Mouse (Mus musculus) splenic B cell, adult 2 months (primary cell): ENCODE data around the gene Grid1.

Source experiments
- DNase-seq: peaks from one replicate; pipeline ENCODE4 v3.0.0-alpha.2; 2011; ENCODE audit warnings: low read depth, low spot score
- H3K27me3 ChIP-seq: 2 replicates; pipeline ENCODE4 v1.6.1; 2012; ENCODE audit warnings: mild to moderate bottlenecking, low read length, moderate library complexity, mixed read lengths; ENCODE audit not compliant: control insufficient read depth, poor library complexity, insufficient read depth, severe bottlenecking
- H3K36me3 ChIP-seq: 2 replicates; pipeline ENCODE4 v1.6.1; 2012; ENCODE audit warnings: mild to moderate bottlenecking, low read length, moderate library complexity, mixed read lengths; ENCODE audit not compliant: control insufficient read depth, poor library complexity, insufficient read depth, severe bottlenecking

Grid1 gene

DNA sequence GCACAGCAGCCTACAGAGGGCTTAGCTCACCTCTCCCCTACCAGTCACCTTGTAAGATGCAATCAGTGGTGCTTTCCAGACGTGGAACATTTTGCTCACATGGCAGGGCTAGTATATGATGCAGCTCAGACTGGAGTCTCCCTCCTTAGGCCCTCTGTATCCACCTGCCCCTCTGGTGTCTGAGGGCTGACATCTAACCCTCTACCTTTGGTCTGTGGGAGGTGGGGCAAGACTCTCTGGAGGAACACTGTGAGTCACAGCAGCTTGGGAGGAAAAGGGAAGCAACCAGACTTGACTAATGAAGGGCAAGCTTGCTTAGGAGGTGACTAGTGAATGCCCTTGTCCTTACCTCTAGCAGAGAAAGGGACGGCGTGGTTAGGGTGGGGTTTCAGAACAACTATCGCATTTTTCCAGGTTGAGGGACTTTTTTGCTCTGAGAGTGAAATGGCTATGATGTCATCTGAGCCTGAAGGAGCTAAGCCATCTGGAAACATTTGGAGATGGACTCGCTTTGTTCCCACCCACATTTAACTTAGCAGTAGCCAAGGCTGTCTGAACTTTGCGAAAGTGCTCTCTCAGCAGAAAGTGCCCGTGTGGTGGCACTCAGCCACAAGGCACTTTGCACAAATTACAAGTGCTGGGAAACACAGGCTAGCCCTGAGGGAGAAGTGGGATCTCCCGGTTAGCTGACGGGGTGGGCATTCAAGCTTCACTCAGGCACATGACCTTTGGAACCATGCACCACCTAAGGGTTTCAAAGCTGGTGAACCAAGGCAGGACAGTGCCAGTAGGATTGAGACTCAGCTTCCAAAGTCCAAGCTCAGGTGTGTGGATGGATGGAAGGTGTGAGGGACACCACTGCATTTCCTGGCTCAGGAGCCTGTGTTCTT is 41.2 kb downstream of the Grid1 start:
- no peak for DNase-seq
- no peaks in the 10 kb centered on the region for H3K27me3 ChIP-seq
- H3K36me3 ChIP-seq: no peaks in the 10 kb centered on the region

DNA sequence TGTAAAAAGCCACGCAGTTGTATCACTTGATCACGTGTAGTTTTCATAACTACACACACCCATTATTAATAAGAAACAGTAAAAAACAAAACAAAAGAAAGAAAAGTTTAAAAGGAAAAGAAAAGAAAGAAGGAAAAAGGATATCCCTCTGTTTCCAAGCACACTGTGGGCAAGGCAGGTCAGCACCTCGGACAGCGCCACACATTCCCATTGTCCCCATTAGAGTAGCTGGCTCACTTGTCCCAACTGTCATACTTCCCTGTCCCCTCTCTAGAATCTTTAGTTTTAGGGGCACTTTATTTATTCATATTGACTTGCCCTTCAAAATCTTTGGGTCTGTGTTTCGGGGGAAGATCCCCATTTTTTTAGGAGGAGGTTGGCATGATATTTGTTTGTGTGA is 47.4 kb downstream of the Grid1 start:
- no peaks in the 10 kb centered on the region for H3K36me3 ChIP-seq
- no peaks in the 10 kb centered on the region for H3K27me3 ChIP-seq
- no peak for DNase-seq

DNA sequence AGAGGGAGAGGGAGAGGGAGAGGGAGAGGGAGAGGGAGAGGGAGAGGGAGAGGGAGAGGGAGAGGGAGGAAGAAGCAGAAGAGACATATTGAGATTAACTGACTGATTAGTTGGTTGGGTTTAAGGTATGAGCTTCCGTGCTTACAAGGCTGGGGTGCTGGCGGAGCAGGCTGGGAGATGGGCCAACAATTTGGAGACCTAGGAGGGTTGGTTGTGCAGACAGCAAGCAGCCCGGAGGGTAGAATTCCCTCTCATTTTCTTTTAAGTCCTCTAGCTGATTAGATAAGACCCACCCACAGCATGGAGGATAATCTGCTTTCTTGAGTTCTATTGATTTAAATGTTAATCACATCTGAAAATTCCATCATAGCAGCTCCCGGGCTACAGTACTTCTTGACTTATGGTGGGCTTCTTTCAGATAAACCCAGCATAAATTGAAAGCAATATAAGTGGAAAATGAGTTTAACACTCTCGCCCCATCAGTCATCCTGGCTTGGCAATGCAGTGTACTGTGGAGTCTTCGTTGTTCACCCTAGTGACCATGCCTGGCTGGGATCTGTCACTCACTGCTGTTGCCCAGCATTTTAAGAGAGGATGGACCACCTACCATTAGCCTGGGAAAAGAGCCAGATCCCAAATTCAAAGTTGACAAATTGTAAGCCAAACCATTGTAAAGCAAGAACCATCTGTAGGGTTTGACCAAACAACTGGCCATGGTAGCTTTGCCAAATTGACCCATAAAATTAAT is 48.8 kb downstream of the Grid1 start:
- H3K36me3 ChIP-seq: no peaks in the 10 kb centered on the region
- DNase-seq: no peak
- H3K27me3 ChIP-seq: no peaks in the 10 kb centered on the region

DNA sequence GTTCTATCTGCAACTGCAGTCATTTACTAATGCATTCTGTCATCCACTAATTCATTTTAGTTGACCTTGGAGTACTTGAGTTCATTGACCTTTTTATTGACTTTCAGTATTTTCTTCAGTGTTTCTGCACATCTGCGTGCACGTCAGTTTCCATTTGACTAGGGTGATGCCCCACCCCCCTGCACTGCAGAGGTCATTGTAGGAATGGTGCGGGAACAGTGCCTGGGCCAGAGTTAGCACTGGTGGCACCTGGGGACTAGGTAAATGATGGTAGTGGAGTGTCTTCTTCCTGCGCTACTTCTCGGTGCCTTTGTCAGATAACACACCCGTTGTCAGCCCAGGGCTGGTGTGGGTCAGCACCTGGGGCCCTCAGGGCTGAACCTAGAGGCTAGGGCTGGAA is 60.1 kb downstream of the Grid1 start:
- Histone ChIP-seq H3K27me3 (no peaks in the 10 kb centered on the region), H3K36me3 (no peaks in the 10 kb centered on the region)
- no peak for DNase-seq

DNA sequence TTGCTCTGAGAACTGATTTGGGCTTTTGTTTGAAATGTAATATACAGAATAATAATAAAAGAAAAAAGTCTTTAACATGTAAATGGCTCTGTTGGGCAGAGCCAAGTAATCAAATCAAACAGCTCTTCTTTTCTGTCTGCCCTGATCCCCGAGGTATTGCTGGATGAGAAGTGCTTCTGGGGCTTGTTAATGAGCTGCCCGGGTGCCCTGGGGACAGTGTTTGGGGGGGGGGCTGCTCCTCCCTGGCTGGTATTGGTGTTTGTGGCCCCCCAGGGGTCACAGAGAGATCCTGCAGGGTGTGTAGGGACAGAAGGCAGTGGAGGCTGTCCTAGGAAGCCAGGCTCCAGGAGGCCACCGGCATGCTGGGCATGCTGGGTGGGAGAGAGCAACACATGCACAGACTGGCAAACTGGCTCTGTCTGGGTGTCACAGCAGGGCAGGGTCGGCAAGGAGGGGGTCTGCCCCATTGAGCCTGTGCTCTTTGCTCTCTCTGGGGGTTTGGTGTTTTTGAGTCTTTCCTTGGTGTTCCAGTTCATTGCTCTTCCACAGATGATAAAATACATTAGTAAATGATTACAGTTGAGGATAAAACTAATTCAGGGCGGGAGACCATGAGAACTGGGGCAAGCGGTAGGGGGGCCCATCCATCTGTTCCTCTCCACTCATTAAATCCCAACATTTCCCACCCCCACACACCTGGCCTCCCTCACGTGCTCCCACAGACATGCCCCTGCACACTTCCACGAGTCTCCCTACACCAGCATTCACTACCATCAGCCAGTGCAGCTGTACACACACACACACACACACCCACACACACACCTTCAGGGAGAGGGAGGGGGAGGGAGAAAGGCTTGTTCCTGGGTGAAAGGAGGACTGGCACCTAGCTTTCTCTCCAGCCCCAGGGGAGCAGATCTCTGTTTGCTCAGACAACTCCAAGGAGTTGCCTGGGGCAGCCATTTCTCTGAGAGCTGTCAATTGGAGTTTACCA is 60.8 kb downstream of the Grid1 start:
- no peaks in the 10 kb centered on the region for H3K27me3 ChIP-seq
- DNase-seq: no peak
- no peaks in the 10 kb centered on the region for H3K36me3 ChIP-seq

DNA sequence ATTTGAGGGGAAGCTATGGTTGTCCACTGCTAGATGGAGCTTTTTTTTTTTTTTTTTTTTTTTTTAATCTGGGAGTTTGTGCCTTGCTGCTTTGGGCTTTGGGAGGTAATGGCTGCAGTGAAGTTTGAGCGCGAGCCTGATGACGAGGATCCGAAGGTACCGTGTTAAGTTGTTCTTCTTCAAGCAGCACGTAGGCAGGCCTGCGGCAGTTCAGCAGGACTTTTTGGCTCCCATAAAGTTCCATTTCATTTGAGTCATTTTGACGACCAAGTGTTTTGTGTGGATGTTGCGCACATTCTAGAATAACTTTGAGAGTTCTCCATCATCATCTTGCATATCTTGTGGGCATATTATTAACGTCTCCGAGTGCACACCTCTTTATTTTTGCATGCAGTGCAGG is 64.3 kb downstream of the Grid1 start:
- H3K27me3 ChIP-seq: no peaks in the 10 kb centered on the region
- DNase-seq: no peak

DNA sequence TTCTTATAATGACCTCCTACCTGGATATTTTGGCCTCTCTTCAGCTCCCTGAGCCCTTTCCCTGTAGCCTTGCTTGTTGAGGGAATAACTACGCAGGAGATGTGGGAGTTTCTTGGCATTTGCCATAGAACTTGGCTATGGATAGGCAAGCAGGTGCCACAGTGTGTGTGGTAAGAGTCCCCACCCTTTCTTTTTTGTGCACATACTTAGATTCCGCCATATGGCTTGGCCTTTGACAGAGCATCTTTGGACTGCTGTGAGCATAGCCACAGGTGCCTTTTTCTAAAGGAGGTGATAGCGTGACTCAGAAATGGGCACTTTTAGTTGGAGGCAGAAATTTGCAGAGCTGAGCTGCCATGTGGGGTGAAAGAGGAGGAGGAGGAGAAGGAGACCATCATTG is 64.7 kb downstream of the Grid1 start:
- DNase-seq: no peak
- Histone ChIP-seq H3K36me3 (no peaks in the 10 kb centered on the region), H3K27me3 (no peaks in the 10 kb centered on the region)

More for the DNA sequence above, 64.3 kb downstream of the Grid1 start:
- no peaks in the 10 kb centered on the region for H3K36me3 ChIP-seq

DNA sequence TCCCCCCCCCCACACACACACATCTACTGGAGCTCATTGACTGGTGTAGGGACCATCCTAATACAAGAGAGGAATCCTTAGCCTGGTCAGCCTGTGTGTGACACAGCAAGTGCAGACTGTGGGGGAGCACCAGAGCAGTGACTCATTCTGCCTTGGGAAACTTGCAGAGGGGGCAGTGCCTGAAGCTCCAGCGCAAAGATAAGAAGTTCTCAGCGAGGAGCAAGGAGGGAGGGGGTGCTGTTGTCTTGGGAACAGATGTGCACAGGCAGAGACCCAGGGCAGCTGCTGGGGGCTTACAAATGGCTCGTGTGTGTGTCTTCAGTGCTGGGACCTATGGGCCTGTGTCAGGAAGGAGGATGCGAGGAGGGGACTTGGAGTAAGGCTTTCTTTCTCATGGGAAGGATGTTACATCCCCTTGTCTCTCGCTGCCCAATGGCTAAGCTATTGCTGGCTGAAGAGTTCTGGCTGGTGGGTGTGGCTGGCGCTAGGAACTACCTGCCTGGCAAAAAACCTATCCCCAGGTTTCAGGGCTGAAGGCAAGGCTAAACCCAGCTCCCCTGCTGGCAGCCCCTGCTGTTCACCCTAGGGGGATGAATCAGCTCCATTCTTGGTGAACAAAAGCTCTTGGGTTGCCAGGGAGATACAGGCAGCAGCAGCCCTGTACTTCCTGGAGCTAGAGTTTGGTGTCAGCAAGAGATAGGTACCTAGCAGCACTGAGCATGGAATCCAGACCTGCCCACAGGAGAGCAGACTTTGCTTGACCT is 72.0 kb downstream of the Grid1 start:
- no peaks in the 10 kb centered on the region for H3K36me3 ChIP-seq
- H3K27me3 ChIP-seq: no peaks in the 10 kb centered on the region
- no peak for DNase-seq

DNA sequence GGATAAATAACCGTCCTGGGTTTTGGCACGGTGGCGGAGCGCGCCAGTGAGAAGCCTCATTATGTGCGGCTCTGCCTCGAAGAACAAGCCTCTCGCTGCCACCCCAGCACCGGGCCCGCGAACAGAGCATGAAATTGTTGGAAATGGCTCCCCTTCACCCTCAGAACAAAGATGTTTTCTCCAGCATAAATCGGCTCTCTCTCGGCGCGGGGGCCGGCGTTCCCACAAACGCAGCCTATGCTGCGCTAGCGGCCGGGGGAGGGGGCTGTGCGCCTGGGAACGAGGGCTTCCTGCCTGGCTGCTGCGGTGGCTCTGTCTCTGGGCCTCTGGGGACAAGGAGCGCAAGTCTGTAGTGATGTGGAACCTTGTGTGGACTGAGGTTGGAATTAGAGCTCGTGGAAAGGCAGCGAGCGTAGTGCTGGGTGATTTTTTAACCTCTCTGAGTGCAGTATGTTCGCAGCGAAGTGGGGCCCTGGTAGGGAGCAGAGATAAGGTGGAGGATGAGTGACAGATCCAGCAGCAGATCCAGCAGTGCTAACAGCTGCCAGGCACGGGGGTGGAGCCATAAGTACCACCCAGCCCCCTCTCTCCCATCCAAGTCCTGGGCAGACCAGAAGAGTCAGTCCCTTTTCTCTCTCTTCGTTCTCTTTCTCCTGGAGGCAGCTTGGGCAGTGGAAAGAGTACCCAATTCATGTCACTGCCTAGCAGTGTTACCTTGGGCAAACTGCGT is 76.5 kb downstream of the Grid1 start:
- H3K27me3 ChIP-seq: no peaks in the 10 kb centered on the region
- H3K36me3 ChIP-seq: no peaks in the 10 kb centered on the region
- no peak for DNase-seq

DNA sequence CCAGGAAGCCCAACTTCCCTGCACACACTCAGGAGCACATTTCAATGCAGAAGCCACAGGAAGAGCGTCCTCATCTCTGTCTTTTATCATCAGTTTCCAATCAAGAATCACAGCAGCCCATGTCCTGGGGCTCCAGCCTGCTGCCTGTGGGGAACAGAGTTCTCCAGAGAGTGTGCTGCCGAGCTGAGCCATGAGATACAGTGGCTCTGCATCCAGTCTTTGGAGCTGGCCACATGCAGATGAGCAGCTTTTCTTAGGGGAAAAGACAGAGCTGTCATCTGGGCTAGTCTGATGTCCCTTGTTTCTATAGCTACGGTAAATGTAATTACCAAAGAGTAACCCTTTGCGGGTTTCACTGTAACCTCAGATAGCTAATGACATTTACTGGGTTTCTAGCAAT is 83.9 kb downstream of the Grid1 start:
- Histone ChIP-seq H3K27me3 (no peaks in the 10 kb centered on the region), H3K36me3 (no peaks in the 10 kb centered on the region)
- no peak for DNase-seq

DNA sequence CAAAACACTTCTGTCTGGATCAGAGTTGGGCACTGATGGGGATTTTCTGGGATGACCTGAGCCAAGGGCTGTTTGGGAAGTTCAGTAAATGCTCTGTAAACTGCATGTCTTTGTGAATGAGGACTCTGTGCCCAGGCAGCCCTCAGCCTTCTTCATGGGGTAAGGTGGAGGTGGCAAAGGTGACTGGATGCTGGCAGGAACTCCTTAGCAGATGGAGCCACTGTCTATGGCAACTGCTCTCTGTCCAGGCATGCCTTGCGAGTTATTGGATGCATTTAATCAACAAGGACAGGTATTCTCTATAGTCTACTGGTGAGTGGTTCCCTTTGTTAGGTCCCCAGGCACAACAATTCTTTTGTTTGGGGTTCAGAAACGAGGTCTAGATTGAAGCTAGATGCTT is 85.8 kb downstream of the Grid1 start:
- no peak for DNase-seq
- Histone ChIP-seq H3K36me3 (no peaks in the 10 kb centered on the region), H3K27me3 (no peaks in the 10 kb centered on the region)

DNA sequence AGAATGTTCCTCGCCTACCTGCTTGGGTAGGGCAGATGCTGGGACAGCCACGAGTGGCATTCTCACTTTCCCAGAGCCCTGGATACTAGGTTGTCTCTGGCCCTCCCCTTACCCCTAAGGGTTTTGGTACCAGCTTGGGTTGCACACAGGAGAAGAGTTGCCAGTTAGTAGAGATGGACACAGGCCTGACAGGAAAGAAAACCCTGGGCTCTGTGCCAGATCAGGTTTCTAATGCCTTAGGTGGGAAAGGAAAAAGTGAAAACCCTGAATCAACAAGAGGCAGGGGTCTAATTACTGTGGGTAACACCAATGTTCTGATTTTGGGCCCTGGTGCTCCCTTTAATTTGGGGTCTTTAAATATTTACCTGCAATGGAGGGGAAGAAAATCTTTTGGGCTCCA is 88.5 kb downstream of the Grid1 start:
- no peaks in the 10 kb centered on the region for H3K27me3 ChIP-seq
- no peak for DNase-seq
- no peaks in the 10 kb centered on the region for H3K36me3 ChIP-seq

DNA sequence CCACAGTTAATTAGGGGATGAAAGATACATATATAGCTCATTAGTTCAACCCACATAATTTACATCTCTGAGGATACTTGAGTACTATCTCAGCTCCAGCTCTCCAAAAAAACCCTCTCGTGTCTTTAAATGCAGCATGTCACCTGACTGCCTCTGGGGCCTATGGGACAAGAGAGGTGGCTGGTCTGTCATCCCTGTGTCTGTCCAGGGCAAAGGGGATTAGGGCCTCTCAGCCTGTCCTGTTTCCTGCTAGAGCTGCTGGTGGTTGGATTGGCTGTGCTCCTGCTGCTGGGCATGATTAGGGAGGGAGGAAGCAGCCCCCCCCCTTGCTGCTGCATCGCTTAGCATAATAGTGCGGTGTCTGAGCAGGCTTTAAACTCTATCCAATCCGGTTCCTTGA is 88.9 kb downstream of the Grid1 start:
- H3K36me3 ChIP-seq: no peaks in the 10 kb centered on the region
- no peaks in the 10 kb centered on the region for H3K27me3 ChIP-seq
- no peak for DNase-seq
